Mouse (Mus musculus): ENCODE results near the gene Vps11.
A peak's percentile ranks its signal among the peaks of the same experiment; 100 is the strongest.
"Not testable (repeated sequence)": the region's sequence is repeated elsewhere in the genome, so short reads cannot be mapped to it uniquely, and the experiment has no call there.

The Vps11 gene

DNA sequence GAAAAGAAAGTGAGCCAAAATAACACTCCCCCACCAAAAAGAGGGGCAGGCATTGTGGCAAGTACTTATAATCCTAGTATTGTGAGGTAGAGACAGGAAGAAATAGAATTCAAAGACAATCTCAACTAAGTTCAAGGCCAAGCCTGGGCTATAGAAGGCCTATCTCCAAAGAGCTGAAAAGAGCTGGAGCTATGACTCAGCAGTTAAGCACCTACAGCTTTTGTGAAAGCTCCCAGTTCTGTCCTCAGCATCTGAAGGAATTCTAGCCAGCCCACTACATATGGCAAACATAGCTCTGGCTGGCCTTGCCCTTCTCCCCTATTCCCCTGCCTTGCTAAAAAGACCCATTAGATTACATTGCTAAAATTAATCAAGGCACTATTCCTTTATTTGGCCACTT is 11.9 kb upstream of the Vps11 start:
- no peak for DNase-seq

DNA sequence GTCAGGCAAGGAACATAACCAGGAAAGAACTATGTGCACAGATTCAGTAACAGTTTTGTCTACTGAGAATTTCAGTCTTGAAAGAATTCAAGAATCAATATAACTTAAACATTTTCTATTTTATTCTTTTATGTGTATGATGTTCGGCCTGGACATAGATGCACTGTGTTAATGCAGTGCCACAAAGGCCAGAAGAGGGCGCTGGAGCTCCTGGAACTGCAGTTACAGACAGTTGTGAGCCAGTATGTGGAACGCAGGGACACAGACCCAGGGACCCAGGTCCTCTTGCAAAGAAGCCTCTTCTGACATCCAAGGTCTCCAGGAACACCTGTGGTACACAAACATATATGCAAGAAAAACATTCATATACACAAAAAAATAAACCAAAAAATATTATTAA is 3.0 kb upstream of the Vps11 start:
- peak; percentile 36 for DNase-seq

DNA sequence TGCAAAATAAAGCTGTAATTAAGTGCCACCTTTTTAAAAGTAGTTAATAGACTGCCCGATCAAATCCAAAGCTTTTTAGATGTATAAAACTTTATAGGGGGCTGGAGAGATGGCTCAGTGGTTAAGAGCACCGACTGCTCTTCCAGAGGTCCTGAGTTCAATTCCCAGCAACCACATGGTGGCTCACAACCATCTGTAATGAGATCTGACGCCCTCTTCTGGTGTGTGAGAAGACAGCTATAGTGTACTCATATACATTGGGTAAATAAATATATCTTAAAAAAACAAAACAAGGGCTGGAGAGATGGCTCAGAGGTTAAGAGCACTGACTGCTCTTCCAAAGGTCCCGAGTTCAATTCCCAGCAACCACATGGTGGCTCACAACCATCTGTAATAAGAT is 461 bp upstream of the Vps11 start:
- not testable (repeated sequence) for DNase-seq

DNA sequence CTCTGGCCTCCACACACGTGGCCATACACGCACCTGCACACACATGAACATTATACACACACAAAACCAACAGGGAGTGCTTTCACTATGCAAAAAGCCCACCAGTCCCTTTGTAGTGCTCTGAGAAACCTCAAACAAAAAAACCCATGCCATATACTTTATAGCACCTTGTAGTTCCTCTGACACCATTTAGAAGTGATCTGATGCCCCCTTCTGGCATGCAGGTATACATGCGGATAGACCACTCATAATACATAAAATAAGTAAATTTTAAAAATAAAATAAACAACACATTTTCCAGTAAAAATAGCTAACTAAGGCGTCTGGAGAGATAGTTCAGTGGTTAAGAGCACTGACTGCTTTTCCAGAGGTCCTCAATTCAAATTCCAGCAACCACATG is 4.3 kb downstream of the Vps11 start:
- DNase-seq = peak; percentile 65

DNA sequence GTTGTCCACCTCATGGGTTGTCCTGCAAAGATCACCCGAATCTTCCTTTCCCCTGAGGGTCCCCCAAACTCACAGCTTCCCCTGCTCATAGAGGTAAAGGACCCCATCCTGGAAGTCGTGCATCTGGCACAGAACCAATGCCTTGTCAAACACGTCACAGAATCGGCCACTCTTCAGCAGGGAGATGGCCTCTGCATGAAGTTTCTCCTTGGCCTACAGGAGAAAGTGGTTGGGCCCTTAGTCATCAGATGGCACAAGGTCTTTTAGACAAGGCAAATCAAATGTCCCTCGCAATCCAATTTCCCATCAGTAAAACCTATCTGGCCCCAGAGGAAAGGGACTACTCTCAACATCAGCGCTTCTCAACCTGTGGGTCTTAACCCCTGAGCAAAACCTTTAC is 8.3 kb downstream of the Vps11 start:
- DNase-seq = no peak

DNA sequence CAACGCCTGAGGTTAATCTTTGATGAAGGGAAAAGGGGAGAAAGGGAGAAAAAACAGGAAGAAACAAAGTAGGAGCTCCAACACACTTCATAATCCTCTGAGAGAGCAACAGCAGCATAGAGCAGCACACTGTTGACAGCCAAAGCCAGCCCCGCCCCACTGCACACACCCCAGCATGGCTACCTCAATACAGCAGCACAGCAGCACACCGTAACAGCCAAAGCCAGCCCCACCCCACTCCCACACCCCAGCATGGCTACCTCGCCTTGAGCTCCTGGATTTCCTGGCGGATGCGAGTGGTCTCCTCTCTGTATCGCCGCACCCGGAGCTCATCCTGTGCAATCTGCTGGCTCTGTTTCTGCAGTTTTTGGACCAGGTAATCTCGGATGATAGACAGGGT is 9.1 kb downstream of the Vps11 start:
- no peak for DNase-seq

DNA sequence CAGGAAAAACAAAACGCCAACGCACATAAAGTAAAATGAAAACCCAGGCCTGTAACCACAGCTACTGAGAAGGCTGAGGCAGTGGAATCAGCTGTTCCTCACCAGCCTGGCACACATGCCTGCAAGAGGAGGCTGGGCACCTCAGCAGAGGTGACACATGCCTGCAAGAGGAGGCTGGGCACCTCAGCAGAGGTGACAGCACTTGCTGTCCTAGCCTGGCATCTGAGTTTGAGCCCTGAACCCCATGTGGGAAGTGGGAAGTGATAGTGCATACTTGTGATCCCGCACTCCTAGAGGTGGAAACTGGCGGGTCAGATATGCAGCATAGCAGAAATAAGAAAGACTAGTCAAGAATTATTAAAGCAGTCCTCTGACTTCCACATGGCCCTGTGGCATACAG is 10.1 kb downstream of the Vps11 start:
- DNase-seq = no peak

DNA sequence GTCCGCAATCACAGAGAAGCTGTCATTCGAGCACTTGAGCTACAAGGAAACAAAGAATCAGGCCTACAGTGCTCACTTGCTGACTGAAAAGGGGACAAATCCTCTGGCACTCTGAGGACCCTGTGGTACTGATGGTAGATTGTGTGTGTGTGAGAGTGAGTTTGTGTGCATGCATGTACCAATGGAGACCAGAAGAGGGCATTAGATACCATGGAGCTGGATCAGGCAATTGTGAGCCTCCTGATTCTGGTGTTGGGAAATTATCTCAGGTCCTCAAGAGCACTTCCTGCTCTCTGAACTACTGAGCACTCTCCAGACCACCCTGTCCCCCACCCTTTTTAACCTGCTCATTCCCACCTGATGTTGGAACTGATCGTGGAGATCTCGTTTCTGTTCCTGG is 12.9 kb downstream of the Vps11 start:
- DNase-seq = no peak

DNA sequence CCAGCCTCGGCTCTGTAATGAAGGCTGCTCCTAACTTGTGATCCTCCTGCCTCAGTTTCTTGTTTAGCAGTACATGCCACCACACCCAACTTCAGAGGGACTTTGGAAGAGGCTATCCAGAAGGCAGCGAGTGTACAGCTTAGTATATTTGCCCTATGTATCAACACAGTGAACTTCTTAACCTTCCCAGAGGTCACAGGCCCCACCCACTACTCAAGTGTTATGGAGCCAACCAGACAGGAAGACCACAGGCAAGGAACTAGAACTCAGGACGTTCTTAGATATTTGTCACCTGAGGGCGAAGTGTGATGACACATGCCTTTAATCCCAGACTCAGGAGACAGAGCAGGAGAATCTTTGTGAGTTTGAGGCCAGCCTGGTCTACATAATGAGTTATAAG is 13.8 kb downstream of the Vps11 start:
- no peak for DNase-seq

DNA sequence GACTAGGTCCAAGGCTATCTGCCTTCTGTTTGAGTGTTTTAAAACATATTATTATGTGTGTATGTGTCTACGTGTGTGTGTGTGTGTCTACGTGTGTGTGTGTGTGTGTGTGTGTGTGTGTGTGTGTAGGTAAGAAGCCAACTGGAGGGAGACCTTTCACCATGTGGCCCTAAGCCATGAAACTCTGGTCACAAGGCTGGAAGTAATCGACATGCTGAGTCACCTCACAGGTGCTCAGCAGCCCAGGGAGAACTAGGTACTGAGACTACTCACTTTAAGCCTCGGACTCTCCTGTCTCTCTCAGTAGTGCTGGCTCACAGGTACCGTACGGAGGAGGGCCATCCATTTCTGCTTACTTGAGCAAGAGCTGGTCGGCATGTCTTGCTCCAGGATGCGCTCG is 14.3 kb downstream of the Vps11 start:
- DNase-seq = no peak

DNA sequence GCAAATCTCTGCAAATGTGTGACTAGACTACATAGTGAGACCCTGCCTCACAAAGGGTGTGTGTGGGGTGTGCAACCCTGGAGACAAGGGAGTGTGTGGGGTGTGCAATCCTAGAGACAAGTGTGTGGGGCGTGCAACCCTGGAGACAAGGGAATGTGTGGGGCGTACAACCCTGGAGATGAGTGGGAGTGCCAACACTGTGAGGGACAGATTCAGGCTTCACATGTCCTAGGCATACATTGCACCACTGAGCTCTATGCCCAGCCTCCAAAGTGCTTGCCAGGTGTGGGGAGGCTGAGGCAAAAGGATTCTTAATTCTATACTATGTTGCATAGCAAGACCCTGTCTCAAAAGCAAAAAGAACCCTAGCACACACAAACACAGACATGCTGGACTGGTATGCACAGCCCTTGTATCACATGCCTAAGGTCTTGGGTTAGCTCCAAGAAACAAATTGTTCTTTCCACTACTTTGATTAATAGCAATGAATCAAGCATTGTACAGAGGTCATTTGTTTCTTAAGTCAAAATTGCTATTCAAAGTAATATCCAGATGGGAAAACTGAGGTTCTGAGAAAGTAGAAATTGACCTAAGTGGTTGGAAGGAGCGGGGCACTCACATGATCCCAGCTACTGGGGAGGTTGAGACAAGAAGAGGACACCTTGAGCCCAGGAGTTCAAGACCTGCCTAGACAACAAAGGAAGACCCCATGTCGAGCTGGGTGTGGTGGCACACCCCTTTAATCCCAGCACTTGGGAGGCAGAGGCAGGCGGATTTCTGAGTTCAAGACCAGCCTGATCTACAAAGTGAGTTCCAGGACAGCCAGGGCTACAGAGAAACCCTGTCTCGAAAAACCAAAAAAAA is 15.7 kb downstream of the Vps11 start:
- DNase-seq = no peak

DNA sequence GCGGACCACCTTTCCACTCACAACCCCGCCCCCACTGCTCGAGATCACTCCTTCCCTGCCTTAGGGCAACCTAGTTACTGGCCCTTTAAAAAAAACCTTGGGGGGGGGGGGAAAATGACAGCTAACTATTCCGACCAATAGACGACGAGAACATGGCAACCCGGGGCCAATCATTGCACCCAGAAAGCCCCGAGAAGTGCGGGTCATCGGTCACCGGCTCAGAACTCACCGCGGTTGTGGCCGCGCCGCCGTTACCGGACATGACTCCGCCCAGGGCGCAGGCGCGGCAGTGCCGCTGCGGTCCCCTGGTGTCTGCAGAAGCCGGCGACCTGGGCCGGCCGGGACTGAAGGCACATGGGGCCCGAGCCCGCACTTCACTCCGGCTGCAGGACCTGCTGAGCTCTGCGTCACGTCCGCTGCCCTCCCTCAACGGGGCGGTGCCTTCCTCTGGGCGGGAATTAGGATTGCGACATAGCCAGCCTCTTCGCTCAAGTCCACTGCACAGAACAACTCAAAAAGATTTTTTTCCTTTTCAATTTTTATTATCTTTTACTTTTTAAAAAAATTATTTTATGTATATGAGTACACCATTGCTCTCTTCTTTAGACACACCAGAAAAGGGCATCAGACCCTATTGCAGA is 17.6 kb downstream of the Vps11 start, which contains the start of gene Hmbs:
Hmbs (minus strand) TSS at position 448 of the 641 bp plus-strand sequence.
- peak; percentile 89 for DNase-seq

DNA sequence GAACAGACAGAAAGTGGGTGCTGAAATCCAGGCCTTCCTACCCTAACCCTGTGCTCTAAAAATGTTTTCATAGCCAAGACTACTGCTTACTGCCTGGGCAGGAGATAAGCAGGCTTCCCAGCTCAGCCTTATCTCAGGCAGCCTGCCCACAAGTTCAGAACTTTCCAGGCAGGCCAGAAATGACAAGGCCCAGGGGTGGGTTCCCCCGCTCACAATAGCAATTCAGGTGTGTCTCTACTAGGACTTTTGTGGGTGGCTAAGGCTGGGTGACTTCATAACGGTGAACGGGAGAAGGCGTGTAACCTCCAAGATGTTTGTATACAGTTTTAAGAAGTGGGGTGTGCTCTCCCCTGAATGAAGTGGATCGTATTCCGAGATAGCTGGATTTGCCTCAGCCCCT is 18.2 kb downstream of the Vps11 start:
- DNase-seq = no peak

DNA sequence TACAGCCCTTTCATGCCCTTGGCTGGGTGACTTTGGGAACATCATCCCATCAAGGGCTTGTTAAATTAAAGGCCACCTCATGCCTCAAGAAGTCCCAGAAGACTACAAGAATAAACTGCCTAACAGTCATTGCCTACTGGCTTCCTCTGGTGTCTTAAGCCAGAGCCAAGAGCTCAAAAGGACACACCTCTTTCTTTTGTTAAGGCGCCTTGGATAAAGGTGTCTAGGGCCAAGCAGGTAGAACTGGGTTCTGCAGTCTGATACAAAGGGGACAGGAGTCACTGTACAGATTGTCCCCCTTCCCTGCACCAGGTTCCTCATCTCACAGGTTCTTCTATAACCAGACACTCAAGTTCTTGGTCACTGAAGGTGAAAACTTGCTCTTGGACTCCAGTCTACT is 18.9 kb downstream of the Vps11 start:
- no peak for DNase-seq

DNA sequence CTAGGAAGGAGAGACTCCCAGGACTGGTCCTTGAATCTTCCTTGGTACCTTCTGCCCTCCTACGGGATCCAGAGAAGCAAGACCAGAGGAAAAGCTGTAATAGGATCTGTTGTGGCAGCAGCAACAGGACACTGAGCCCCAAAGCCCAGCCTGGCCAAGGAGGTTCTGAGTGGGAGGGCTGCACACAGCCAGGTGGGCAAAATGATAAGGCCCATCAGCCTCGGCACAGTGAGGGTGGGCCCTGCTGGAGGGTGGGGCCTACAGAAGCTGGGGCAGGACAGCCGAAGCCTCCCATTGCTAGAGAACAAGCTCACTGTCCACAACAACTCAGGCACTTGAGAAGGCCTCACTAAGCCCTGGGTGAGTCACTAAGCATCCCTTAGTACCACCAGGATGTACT is 19.3 kb downstream of the Vps11 start:
- DNase-seq = no peak

DNA sequence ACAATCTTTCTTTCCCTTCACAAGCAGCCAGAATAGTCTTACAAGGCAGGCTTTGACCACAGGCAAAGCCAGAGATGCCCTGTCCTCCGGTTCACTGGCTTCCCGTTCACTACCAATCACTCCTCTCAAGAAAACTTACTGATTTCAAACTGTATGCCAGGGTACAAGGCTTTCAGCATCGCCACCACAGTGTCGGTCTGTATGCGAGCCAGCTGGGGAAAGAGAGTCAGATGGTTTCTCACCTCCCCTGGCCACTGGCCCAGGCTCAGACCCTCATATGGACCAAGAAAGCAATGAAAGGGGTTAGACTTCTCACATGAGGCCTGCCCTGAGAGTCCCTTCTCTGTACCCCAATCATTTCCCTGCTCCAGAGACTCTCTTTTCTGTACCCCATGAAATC is 20.0 kb downstream of the Vps11 start:
- DNase-seq = no peak

DNA sequence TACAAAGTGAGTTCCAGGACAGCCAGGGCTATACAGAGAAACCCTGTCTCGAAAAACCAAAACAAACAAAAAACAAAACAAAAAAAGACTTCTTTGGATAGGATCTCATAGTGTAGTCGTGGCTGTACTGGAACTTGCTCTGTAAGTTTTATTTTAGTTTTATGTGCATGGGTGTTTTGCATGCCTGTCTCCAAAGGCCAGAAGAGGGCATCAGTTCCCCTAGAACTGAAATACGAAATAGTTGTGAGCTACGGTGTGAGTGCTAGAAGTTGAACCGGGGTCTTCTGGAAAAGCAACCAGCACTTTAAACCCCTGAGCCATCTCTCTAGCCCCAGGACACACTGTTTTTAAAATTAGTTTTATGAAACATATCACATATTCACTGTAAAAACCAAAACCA is 22.9 kb downstream of the Vps11 start:
- no peak for DNase-seq

DNA sequence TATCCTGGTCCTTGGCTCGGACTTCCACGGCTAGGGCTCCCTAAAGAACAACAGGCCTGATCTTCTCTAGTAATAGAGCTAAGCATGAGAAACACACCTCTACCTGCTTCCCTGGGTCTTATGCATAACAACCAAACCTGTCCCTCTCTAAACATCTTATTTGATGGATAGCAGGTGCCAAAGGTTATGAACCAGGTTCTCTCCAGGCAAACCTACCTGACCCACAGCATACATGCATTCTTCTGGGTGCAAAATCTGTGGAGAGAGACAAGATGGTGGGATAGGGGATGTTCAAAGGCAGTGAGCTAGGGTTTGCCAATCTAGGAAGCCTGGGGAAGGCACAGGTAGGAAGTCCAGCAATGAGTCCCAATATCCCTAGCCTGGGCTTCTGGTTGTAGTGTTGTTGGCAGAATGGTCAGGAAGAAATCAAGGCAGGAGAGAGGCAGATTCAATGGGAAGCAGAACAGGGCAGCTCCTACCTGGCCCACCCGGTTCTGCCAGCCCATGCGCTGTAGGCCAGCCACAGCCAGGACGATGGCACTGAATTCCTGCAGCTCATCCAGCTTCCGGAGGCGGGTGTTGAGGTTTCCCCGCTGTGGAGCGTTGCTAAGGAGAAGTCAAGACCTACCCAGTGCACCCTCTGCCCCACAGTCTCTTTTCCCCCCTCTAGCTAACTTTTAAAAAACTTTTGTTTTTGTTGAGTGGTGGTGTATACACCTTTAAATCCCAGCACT is 23.9 kb downstream of the Vps11 start:
- DNase-seq = no peak

DNA sequence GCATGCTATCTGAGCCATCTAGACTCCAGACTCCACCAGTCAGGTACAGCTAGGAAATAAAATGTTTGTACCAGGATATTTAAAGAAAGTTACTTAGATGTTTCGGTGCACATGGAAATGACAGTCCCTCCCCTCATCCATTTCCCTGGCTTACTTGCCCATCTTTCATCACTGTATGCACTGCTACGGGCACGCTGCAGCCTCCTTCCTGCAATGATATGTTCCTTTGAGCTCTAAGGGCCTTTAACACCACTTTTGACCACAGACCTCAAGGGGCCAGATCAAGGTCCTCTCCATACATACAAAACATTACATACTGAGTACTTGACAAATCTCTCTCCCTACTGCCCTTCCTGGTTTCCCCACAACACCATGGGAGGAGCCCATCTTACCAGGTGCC is 24.5 kb downstream of the Vps11 start:
- DNase-seq = no peak

DNA sequence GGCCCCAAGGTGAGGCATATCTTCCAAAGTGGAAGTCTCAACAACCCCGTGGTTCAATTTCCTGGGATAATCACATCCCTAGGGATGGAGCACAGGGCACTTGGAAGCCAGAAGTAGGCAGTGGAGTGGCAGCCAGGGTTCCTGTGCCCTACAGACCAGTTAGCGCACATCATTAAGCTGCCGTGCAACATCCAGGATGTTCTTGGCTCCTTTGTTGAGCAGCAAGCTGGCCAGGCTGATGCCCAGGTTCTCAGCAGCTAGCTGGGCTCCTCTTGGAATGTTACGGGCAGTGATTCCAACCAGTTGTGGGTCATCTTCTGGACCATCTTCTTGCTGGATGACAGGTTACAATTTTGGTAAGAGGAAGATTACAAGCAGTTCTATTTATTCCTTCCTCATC is 25.0 kb downstream of the Vps11 start:
- DNase-seq = not testable (repeated sequence)

DNA sequence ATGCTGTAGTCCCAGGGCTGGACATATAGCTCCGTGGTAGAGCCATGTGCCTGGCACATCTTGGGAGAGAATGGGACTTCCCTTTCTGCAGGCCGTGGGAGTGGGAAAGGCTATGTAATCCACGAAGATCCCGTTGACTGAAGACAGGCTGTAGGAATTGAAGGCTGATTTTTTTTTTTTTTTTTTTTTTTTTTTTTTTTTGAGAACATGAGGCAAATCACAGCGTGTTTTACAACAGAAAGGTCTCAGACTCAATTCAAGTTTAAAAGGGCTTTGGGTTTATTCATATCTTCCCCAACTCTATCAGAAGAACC is 25.4 kb downstream of the Vps11 start:
- DNase-seq = no peak

DNA sequence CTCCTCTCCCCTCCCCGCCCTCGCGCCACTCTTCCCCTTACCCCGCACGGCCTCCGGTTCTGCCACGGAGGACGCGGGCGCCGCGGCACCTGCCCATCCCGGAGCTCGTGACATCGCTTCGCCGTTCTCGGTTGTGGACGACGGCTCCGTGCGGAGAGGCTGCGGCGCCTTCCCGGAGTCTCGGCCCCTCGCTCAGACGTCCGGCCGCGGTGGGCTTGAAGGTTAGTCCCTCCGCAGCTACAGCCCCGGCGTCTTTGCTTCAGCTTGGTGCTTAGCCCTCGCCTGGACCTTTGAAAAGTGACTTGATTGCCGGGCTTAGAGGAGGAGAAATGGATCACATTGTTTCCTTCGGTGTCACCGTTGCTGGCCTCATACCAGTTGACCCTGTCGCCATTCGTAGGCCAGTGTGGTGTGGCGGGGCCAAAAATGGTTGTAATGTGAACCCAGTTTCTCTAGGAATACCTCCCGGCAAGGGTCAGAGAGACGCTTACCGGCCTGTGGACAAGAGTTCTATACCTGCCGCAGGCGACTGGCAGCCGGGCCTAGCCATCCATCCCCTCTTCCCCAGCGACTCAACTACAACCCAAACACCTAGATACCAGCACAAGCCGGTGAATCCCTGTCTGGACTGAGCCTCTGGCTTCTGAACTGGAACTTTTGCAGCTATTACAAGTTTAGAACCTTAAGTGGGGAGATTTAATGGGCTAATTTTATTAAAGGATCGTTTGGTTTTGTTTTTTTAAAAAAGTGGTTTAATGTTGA is 26.0 kb downstream of the Vps11 start:
- peak; percentile 34 for DNase-seq
